Mouse (Mus musculus): Measurements from ENCODE around the gene Rap2a.

Rap2a gene

GRCm38 (mm10) chr14:120542445-120542844 lies 64.2 kb downstream of the Rap2a start:
- DNase-seq (ENCODE audit: low read depth) = peak; percentile 38

GRCm38 (mm10) chr14:120542976-120543375 lies 64.7 kb downstream of the Rap2a start:
- no peak for DNase-seq (ENCODE audit: low read depth)

- no peak for DNase-seq (ENCODE audit: low read depth)
Measured at GRCm38 (mm10) chr14:120543846-120544245, 65.6 kb downstream of the Rap2a start.

GRCm38 (mm10) chr14:120544495-120544894 lies 66.3 kb downstream of the Rap2a start:
- DNase-seq (ENCODE audit: low read depth) = peak; percentile 60

GRCm38 (mm10) chr14:120544946-120545345 lies 66.7 kb downstream of the Rap2a start:
- peak; percentile 51 for DNase-seq (ENCODE audit: low read depth)

Measured in 416B (cell line).